Mouse (Mus musculus): ENCODE data around the gene Serpina3c. TPM values are rescaled to one million over a fixed set of nuclear protein-coding genes. Genes with fewer than 3 reads are reported as not detected.

Gene Serpina3c
- 10 to 100 TPM; 20.6 to 23.9 TPM for total RNA-seq (2021)
- polyA plus RNA-seq (2012; rRNA removed) = 8.6 and 9.8 TPM in 2 replicates
- long read RNA-seq, transcript Serpina3c-201 (5 exons, 2,213 nt) = major isoform, 17 of 24 reads
- long read RNA-seq, partial matches to known transcripts = 7 of 24 reads
- long read RNA-seq, other reads (novel, unspliced or antisense) = 0 of 24 reads

DNA sequence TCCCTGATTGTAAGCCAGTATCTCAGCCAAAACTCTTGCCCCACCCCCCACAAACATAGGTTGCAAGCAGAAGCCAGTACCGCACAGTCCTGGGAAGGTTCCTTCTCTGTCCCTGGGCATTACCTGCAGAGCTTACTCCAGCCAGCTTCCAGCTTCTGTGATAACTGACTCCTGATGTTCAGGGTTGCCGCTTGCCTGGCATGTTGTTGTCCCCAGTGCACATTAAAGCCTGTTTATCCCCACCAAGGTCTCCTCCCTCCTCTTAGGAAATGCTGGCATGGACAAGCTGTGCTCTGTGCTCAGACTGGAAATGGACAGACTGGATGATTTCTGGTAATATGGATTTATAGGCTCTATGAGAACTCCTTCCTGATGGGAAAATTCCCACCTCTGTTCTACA, at the start of gene Serpina3c:
TSS of gene Serpina3c (minus strand) at position 215 of the 400 bp plus-strand sequence.
- DNase-seq = peak; percentile 25

DNA sequence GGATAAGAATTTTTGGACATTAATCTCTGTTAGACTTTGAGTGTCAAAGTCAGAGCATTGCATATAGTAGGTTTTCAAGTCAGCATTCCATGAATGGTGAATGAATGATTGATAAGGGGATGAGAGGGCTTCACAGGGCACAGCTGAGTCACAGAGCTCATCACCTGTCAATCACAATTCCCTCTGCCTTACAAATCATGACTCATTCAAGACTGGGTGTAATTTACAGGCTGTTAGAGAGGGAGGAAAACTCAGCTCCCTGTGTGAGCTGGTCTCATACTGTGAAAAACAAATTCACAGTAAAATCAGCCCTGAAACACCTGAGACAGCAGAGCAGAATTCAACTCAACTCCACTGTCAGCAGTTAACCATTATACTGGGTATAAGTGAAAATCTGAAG, 37.2 kb upstream of the Serpina3c start:
- DNase-seq = peak; percentile 27

DNA sequence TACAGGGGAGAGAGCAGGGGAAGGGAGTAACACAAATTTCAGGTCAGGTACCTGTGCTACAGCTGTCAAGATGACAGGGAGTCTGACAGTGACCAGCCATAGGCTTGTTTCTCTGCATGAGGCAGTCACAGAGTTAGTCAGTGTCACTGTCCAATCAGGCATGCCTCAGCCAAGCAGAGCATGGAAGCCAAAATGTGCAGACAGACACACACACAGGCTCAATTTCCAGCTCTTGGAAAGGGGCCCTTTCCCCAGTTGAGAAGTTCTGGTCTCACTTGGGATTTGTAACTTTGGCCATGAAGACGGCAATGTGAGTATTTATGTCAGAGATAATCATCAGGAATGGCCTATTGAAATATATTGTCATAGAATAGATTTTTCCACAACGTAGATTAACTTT, 35.6 kb upstream of the Serpina3c start:
- no peak for DNase-seq

DNA sequence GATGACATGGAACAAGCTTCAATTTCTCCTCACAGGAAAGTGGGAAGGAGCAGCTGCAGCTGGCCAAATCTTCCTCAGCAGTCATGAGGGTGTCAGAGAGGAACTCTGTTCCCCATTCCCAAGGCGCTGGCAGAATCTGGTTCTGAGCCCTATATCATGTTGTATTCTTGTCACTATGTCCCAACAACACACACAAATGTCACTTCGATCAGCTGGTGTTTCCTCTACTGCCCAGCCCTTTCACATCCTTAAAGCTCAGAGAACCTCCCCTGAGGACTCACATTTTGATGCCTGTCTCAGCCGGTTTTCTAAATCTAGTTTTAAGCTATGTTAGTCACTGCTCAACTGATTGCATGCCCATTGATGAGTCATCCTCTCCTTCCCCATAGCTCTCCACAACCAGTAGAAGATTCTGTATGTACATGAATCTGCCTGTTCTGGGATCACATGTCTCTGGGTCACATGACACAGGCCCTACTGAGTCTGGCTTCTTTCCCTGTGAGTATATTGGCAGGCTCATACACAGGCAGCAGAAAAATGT, 32.4 kb upstream of the Serpina3c start:
- DNase-seq = peak; percentile 19

DNA sequence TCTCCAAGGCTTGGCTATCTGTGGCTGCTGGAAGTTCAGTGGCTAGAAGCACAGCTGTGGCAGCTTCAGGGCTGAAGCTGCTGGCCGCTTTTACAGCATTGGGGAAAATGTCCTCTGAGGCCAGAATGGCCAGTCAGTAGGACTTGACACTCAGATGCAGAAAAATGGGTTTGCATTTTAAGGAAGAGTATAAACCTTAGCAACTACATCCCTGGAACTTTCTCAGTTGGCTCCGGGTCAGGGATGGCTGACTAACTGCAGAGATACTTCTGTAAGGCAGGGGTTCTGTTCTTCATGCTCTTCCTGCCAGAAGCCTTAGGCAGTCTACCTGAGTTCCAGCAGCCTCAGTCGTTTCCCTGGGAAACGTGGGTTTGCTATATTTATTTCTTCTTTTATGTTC, 31.4 kb upstream of the Serpina3c start:
- no peak for DNase-seq

DNA sequence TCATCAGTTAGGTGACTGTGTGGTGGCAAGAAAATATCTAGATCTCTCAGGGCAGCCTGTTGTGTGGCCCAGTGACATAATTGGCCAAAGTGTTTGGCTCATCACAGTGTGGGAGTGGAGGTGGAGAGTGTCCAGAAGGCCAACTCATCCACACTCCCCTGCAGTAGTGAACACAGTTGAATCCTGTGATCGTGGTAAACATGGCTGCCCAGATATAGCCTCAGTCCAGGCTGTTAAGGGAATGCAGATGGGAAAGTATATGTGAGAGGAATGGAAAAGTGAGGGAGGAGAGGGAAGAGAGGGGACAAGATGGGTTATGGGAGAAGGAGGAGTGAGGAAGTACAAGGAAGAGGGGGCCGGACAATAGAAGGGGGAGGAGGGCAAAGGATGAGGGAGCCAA, 25.3 kb upstream of the Serpina3c start:
- DNase-seq = no peak

DNA sequence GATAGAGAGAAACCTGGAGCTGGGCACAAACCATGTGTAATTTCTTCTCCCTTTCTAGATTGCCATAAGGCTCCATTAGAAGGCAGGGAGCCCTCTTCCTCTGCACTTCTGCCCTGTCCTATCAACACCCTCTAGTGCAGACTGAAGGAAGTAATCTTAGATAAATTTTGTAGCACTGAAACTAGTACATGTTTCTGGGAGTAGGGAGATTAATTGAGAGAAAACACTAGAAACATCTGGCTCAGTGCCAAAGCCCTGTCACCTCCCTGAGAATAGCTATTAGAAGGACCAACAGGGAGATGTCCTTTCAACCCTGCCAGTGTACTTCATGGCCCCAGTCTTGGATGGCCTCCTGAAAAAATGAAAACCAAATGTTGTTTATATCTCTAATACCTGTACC, 24.9 kb upstream of the Serpina3c start:
- DNase-seq = no peak

DNA sequence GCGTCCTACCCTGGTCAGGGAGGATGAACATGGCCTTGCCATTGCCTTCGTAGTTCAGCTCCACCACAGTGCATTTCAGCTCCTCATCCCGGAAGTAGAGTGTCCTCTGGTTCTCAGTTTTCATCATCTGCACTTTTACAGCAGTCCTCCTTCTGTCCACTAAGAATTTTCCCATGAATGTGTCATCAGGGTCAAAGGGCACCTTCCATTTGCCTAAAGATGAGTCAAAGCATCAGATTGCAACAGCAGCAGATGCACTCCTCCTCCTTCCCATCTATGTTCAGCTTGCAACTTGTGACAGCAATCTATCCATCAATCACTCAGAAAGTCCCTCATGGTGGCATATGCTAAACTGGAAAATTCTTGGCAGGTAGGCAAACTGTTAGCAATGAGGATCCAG, 22.0 kb upstream of the Serpina3c start:
- DNase-seq = peak; percentile 54

DNA sequence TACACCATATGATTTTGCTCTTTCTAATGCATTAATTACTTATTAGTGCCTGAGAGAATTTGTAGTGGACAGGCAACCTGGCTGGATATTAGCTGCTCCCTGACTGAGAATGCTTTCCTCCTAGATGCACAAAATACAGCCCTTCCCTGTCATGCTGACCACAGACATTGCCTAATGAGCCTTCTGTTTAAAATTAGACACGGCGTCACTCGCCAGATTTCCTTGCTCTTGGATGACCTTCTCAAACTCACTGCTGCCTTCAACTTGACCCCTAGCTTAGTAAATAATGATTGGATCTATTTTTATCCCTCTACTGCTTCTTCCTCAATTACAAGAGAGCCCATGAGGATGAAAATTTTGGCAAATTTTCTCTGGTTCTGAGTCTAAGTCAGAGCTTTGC, 21.1 kb upstream of the Serpina3c start:
- DNase-seq = peak; percentile 68

DNA sequence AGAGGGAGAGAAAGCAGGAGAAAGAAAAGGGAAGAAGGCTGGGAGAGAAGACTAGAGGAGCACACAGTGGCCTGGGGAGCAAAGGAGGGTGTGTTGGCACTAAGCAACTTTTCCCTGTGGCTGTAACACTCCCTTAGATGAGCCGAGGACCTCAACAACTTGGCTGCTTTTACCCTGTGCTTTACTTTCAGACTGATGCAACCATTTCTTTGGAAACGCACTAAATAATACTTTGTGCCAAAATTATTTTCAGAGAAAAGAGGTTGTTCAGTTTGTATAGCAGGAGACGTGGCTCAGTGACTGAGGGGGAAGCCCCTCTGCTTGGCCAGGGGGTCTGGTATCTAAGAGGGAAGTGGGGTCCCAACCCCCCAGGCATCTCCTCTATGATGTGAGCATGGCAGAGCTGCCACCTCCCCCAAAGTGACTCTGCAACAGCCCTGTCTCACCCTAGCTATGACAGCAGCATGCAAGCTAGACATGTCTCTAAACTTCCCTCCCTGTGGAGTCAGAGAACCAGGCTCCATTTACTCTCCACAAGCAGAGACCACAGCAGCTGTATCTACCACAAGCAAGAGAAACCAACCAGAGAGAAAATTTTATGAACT, 527 bp downstream of the Serpina3c start:
- DNase-seq = peak; percentile 21

DNA sequence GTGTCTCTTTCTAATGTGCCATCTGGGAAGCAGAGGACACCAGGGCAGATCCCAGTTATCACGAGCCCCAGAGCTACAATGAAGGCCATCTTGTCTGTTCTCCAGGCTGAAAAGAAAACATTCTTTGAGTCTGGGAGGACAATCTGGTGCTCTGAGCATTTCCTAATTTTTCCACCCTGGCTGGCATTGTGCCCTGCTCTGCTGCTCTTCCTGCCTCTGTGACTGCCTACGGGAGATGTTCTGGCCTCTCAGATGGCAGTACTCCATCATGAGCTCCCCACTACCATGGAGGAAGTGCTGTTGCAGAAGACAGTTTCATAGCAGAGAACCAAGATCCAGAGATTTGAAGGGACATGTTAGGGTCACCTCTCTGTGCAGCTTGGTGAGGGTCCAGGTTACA, 1.7 kb downstream of the Serpina3c start:
- no peak for DNase-seq

DNA sequence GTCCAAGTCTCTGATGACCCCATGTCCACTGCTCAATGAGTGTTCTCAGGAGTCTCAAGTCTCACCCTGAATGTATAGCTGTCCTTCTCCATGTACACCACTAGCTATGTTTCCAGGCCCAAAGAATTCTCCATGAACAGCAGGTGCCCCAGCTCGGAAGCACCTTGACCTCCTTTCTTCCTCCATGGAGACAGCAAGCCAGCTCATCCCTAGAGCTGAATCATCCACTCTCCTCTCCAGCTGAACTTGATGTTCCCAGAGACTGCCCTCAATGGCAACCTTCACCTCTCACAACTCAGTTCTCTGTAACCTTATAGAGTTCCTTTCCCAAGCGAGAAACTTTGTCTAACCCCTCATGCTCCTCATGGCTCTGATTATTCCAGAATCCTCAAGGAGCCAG, 8.1 kb downstream of the Serpina3c start:
- DNase-seq = peak; percentile 43

DNA sequence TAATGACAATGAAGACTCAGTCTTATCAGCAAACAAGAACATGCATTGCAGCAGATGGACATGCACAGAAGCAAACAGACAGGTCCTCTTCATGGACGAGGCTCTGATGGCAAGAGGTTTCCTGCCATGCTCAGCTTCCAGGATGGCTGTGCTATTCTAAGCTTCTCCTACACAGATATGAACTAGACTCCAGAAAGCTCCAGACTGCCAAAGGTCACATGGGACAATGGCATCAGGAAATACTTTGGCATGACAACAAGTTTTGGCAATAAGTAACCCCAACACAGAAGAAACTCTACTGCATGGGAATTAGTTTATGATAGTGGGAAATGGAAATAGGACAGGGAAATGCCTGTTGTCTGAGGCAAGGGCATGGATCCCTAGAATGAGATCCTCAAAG, 10.4 kb downstream of the Serpina3c start:
- no peak for DNase-seq

DNA sequence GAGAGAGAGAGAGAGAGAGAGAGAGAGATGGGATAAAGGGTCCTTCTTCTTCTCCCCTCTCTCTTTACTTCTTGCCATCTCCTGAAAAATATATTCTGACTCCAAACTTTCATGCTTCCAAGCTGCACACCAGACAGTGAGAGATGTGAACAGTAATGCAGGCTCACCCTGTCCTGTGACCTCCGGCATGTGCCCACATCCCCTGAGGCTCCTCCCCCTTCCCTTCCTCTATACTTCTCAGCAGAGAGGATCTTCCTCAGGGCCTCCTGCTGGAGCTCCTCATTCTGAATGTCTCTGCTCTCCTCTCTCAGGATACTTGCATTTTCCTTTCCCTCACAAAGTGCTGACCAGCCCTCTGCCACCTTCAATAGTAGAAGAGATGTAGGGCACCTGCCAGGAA, 11.2 kb downstream of the Serpina3c start:
- DNase-seq = no peak

DNA sequence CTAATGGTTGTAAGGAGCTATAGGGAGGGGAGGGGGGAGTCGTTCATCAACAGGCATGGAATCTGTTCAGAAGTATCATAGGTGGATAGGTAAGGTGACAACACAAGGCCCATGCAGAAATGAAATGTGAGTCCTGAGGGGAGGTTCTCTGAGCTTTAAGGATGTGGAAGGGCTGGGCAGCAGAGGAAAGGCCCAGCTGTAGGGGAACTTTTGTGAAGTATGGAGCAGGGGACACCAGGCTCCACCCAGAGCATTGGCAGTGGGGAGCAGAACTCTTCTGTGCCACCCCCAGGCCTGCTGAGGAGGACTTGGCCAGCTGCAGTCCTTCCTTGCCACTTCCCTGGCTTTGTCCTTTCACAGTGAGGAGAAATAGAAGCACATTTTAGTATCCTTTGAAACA, 12.2 kb downstream of the Serpina3c start:
- DNase-seq = no peak

DNA sequence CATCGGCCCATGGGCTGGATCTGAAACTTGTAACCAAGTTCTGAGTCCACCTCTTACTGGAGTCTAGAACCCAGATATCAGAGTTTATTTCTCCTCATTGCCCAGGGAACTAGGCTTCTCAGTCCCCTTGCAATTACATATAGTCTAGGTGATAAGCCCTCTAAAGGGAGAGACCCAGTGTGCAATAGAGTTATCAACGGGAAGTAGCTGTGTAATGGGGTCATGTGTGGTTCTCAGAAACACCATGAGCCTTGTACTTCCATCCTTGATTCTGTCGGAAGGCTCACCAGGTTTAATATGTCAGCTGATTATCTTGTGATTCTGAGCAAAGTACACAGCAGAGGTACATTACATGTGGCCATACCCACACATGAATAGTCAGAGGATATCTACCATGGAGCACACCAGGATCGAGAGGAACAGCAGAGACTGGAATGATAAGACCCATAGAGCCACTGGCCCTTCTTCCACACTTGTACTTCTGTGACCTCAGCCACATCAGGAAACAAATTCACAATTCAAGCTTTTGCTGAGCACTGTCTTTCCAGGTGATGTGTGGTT, 13.0 kb downstream of the Serpina3c start:
- DNase-seq = no peak

DNA sequence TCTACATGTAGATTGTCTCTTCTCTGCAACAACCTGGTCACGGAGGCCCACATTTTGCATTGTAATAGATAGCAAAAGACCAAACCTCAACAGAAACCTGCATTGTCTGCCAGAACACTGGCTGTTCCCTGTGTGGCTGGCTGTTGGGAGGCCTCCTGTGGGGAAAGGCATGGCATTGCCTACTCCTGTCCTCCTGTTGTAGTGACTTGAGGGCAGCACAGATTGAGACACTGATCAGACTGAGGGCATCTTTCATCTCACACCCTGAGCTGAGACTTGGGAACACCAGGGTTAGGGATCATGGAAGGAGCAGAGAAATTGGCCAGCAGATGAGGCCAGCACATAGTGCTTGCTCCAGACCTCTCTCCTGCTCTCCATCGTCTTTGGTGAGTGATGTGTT, 15.5 kb downstream of the Serpina3c start:
- DNase-seq = no peak

DNA sequence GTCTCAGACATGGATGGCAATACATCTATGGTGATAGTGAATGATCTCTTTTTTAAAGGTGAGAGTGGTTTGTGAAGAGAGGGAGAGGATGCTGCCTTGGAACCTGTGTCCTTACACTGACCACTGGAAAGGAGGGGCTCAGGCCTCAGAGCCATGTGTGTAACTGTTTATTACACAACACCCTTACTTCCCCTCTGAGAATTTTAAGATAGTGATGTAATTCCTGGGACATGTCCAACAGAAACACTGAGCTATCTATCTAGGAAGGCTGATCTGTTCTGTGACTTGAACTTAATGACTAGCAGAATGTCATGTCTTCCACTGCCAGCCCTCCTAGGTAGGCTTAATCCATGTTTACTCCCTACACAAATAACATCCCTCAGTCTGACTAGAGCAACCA, 22.6 kb downstream of the Serpina3c start:
- no peak for DNase-seq

DNA sequence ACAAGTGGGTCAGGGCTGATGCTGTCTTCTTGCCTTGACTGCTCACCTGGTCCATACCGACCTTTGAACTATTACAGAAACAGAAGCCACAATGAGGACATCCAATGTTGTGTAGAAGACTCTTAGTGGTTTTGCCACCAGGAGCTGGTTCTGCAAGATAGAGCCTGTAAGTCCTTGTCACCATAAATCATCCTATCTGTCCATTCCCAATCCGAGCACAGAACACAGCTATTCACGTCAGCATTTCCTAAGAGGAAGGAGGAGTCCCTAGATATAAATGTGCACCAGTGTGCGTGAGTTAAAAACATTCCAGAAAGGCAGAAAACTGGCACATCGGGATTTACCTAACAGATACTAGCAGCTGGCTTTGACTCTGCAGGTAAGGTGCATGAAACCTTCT, 26.0 kb downstream of the Serpina3c start, which contains the start of gene Serpina3b:
TSS of gene Serpina3b (plus strand) at position 301 of the 400 bp plus-strand sequence.
- DNase-seq = no peak

DNA sequence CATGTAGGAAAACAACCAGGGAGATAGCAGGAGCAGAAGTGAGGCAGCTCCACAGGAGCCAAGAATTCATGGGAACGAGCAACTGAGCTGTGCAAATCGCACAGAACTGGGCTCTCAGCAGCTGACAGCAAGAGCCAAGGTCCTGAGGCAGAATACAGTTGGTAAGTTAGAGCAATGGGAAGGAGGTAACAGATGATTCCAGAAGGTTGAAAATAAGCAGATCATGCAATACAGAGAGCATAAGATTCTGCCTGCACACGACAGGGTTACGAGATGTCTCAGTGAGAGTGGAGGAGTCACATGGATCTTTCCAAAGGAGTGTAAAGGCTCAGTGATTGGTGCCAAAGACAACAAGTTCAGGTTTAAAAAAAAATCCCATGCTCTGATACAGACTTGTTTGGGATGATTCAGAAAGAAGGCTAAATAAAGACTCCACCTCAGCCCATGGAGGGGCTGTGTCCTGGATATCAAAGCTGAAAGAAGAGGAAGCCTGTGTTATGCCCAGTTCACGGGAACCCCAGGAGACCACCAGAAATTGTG, 28.6 kb downstream of the Serpina3c start:
- DNase-seq = no peak

DNA sequence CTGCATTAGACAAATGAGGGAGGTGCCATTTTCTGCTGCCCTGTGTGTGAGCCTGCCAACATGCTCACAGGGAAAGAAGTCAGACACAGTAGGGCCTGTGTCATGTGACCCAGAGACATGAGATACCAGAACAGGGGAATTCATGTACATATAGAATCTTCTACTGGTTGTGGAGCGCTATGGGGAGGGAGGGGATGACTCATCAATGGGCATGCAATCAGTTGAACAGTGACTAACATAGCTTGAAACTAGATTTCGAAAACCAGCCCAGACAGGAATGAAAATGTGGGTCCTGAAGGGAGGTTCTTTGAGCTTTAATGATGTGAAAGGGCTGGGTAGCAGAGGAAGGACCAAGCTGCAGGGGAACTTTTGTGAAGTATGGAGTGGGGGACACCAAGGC, 29.7 kb downstream of the Serpina3c start:
- DNase-seq = peak; percentile 18

DNA sequence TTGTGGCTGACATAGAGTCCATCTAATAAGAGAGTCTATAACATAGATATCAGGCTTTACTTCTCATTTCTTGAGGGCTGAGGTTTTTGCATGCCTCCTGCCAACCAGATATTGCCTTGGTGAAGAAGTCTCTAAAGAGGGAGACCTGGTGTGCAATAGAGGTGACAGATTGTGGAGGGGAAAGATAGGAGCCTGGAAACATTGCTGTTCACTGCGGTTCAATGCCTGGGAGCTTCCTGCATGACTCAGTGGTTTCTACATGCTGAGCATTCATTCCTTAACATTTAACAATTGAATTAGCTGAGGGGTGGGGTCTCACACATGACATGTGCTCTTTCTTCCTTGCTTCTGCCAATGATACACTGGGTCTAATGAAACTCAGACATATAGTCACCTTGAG, 30.6 kb downstream of the Serpina3c start:
- DNase-seq = no peak

DNA sequence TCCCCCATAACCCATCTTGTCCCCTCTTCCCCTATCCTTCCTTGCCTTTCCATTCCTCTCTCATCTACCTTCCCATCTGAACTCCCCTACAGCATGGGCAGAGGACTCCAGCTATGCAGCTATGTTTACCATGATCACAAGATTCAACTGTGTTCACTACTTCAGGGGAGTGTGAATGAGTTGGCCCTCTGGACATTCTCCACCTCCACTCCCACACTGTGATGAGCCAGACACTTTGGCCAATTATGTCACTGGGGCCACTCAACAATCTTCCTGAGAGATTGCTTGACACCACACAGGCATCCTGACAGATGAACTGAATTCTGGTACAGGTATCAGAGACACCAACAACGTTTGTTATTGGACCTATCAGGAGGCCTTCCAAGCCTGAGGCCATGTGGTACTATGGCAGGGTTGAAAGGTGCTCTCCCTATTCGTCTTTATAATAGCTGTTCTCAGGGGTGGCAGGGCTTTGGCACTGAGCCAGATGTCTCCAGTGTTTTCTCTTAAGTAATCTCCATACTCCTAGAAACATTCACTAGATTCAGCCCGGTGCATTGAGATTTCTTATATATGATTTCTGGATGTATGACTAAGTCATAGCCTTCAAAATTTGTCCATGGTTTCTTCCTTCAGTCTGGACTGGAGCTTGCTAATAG, 38.6 kb downstream of the Serpina3c start:
- no peak for DNase-seq

All from adrenal gland, adult 2 months (tissue).